Mouse (Mus musculus) embryonic fibroblast, embryonic 13.5 days (primary cell): ENCODE data around the gene Srrm3.

ENCODE experiments used
- CTCF ChIP-seq: IDR thresholded peaks from 2 replicates; pipeline ENCODE4 v1.5.1; 2011; ENCODE audit warnings: mild to moderate bottlenecking, control low read depth, low read length, moderate library complexity, borderline replicate concordance; ENCODE audit not compliant: insufficient read depth
- POLR2A ChIP-seq: IDR thresholded peaks from 2 replicates; pipeline ENCODE4 v1.6.1; 2011; ENCODE audit warnings: low read depth, mild to moderate bottlenecking, control low read depth, low read length, moderate library complexity

GRCm38 (mm10) chr5:135776546-135776945 lies 30.1 kb upstream of the Srrm3 start:
- TF ChIP-seq CTCF (no peak), POLR2A (no peak)
